Mouse (Mus musculus) right cerebral cortex, postnatal 25 days (tissue): ENCODE data around the gene 4930578G10Rik.
A peak's percentile ranks its signal among the peaks of the same experiment; 100 is the strongest.
"Not testable (repeated sequence)": the region's sequence is repeated elsewhere in the genome, so short reads cannot be mapped to it uniquely, and the experiment has no call there.

Experiments used
- DNase-seq: peaks from one replicate; pipeline ENCODE4 v3.0.0; 2022

4930578G10Rik gene

DNA sequence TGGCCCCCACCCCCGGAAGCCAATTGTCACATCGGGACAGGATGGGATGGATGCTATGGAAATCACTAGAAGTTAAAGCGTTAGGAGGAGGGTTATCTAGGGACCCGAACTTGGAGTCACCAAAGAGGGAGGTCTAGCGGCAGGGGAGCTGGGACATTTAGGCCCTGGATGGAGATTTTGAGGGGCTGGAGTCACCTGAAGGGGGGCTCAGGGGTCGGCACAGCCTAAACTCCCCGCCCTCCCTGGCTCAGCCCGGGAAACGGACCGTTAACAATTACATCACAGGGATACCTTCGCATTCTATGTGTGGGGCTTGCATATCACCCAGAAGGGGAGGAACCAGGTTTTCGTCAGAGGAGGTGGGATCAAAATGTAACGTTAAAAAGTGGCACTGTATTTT lies at the start of gene 4930578G10Rik:
Gene 4930578G10Rik (plus strand): TSS at position 301 of the 400 bp plus-strand sequence.
- not testable (repeated sequence) for DNase-seq

DNA sequence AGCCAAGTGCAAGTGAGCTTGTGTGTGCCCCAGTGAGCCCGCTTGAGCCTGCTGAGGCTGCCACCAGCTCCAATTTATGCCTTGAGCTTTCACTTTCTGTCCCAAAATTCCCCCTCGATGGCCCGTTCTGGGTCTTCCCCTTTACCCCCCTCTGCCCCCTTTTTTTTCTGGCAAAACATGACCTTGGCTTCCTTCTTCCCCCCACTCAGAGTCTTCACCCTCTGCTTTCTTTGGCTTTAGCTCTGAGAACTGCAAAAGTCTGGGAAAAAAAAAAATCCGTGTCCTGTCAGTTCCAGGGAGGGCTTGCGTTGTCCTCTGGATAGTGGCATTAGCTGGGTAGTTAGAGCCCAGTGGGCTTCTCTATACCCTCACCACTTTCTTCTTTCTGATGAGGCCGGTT lies 21.1 kb downstream of the 4930578G10Rik start, which contains the start of gene Ccl19:
Gene Ccl19 (minus strand): TSS at position 101 of the 400 bp plus-strand sequence.
- DNase-seq: not testable (repeated sequence)

GRCm38 (mm10) chr4:42773893-42774292 lies 38.5 kb downstream of the 4930578G10Rik start, which contains the start of gene Ccl21a:
Ccl21a (minus strand) TSS chr4:42773993.
- not testable (repeated sequence) for DNase-seq

DNA sequence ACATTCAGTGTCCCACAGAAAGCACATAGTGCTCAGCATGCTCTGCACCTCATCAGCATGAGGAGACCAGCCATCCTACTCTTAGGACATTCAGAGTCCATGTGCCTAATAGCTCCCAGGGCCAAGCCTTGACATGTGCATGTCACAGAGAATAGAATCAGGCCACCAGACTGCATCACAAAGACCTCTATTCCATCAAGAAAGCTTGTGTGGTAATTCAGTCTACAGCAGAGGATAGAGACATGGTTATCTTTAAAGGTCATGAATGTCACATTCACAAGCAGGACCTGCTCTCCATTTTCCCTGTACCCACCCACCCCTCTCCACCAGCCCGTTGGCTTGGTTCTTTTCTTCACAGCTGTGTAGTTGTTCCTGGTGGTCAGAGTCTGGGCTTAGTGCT lies 118.4 kb downstream of the 4930578G10Rik start, which contains the start of gene Fam205a1:
Gene Fam205a1 (minus strand): TSS at position 101 of the 400 bp plus-strand sequence.
- not testable (repeated sequence) for DNase-seq

DNA sequence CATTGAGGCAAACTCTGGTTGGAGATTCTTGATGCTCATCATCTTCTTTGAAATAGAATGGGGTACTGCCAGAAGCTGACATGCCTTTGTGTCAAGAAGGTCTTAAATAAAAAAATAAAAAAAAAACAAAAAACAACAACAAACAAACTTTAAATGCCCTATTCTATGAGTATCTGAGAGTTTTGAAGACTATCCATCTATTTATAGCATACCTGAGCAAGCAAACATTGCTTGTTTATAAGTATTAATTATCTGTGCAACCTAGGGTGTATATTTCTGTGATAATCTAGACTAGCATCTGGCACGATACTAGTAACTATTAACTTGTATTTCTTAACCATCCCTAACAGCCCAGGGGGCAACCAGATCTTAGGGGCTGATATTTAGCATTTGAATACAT lies 121.3 kb downstream of the 4930578G10Rik start, which contains the start of gene Gm12394:
Gene Gm12394 (minus strand): TSS at position 101 of the 400 bp plus-strand sequence.
- DNase-seq: not testable (repeated sequence)

DNA sequence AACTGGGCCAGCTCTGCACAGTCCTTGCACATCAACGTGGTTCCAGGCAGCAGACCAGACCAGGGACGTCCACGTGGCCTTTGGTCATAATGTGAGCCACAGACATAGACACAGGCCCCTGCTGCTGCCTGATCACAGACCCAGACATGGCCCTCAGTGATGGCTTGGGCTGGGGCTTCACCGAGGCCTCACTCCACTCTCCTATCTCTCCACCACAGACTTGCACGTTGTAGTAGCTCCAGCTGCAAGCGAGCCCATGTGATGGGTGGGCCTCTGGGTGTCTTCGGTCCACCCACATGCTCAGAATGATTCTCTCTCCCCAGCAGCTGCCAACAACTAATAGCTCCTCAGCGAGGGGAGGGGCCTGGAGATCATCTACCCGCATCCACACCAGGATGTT lies 125.1 kb downstream of the 4930578G10Rik start:
- DNase-seq: not testable (repeated sequence)

GRCm38 (mm10) chr4:42863487-42863886 lies 128.1 kb downstream of the 4930578G10Rik start:
- not testable (repeated sequence) for DNase-seq

GRCm38 (mm10) chr4:42867390-42867789 lies 132.0 kb downstream of the 4930578G10Rik start:
- no peak for DNase-seq

- no peak for DNase-seq
These were observed 132.8 kb downstream of the 4930578G10Rik start for GRCm38 (mm10) chr4:42868193-42868592.

GRCm38 (mm10) chr4:42870748-42871147 lies 135.4 kb downstream of the 4930578G10Rik start:
- DNase-seq: no peak

DNA sequence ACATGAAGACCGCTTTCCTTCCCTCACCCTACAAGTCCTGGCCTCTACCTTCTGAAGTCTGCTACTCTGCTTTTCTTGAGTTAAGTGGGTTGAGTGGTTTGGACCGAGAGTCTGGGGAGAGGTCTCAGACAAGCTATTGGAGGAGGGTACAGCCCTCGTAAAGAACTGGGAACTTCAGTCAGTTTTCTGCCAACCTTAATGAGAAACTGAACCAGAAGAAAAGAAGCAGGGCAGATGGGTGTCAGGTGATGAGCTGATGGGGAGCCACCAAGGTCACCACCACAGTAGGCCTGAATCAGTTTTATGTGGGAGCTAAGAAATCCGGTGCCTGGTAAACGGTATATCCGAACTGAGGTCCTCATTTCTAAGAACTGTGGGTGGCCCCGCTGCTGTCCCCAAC lies 136.8 kb downstream of the 4930578G10Rik start:
- no peak for DNase-seq

DNA sequence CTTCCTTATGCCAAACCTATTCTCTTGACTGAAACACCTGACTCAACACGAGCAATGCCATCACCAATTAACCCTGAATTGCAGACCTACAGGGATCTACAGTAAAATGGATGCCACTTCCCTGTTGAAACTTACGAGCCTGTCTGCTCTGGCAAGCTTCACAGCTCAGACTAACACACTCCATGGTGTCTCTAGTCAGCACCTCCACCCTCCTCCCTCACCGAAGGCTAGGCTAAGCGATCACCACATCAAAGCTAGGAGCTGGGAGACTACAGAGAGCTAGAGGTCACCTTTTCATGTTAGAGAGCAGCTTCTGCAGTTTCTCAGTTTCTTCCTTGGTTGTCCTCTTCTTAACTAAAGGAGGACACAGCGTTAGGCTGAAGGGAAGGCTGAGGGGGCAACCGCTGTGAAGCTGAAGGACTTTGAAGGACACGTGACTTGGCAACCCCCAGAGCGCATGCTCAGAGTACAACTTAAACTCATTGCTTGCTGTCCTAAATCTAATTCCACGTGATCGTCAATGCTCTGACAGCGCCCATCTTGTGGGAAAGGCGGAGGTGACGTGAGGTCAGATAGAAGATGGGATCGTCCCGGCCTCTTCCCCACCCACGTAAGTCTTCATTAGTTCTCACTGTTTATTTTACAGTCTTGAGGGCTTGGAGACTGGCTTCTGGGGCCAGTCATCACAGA lies 137.5 kb downstream of the 4930578G10Rik start:
- no peak for DNase-seq

- DNase-seq: no peak
These were observed 138.8 kb downstream of the 4930578G10Rik start, which contains the start of gene Fam205c for GRCm38 (mm10) chr4:42874134-42874533. Fam205c (minus strand) TSS chr4:42874234.

GRCm38 (mm10) chr4:42876586-42877291 lies 141.4 kb downstream of the 4930578G10Rik start:
- DNase-seq: no peak

DNA sequence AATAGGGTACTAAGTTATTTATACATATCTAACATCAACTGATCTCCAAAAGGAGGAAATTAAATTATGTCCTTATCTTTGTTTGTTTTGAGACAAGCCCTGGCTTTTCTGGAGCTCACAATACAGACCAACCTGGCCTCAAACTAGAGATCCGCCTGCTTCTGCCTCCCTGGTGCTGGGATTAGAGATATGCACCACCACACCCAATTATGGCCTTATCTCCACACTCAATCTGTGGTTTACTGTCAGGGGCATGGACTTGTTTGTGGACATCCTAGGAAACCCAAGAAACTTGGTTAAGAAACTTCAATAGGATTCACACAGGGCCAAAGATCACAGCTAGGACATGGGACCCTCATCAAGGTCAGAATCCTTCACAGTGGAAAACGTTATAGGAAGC lies 142.3 kb downstream of the 4930578G10Rik start:
- DNase-seq: no peak

DNA sequence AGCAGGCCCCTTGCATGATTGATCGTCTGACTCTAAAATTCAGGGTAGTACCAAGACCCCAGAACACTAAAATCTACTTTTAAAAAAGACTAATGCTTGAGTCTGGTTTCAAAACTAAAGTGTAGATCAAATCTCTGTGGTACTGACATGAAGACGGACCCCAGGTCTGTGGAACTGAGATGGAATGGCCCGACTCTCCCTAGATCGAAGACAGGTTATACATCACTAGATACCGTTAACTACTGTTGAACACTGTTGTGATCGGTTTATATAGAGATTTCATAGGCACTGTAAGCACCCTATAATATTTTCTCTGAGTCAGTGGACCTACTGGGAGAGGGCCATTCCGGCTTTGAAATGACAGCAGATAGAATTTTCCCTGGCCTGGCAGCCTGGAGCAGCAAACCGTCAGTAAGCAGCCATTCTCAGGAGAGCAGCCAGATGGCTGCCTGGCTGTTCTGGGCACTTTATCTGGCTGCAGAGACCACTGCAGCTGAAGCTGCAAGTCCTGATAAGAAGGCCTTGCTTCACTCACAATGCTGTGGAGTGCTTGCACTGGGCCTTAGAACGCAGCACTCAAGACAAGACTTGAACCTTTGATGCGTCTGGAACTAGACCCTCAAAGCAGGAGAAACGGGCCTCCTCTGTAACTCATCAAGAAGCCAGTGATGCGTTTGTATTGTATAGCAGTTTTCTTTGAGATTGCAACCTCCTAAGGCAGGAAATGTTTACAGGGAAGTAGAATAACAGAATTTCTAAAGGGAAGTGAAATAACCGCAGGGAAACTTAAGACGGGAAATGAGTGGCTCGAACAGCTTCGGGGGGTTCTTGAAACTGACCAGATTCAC lies 144.7 kb downstream of the 4930578G10Rik start:
- no peak for DNase-seq

- no peak for DNase-seq
These were observed 145.3 kb downstream of the 4930578G10Rik start for GRCm38 (mm10) chr4:42880677-42880948.

GRCm38 (mm10) chr4:42886926-42887325 lies 151.6 kb downstream of the 4930578G10Rik start:
- peak; percentile 31 for DNase-seq

DNA sequence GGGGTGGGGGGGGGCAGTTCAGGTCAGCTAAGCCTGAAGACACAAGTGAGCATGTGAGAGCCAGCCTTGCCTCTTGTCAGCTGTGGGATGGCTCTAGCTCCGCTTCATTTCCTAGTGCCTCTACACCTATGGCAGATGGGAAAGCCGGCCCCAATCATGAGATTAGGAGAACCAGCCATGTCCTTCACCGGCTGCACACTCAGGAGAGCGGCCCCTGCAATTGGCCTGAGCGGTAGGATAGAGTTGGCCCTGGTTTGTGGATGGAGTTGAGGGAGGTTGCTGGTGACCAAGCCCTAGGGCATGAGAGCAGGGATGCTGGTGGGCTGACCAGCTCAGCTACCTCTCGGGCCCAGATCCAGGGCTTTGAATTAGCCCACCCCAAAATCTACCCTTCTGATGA lies 153.5 kb downstream of the 4930578G10Rik start:
- DNase-seq: no peak

DNA sequence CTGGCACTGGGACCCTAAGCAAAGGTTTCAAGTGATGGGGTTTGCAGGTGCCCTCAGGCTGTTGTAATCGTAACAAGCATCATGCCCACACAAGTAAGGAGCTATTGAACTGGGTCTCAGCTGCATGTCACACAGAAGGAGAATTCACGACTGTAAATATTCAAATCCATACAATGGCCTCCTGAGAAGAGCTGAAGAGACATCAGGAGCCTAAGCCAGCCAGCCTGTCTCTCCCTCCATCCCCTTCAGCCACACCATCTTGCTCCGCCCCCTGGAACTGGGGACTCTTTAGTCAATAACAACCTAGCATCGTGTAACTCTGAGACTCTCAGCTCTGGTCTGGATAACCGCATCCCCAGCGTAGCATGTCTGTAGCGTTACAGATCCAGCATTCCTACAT lies 155.8 kb downstream of the 4930578G10Rik start:
- no peak for DNase-seq

- DNase-seq: no peak
These were observed 159.8 kb downstream of the 4930578G10Rik start for GRCm38 (mm10) chr4:42895118-42895517.
